Mouse (Mus musculus): ENCODE measurements around the gene Shank3.

Gene Shank3

GRCm38 (mm10) chr15:89477091-89477491 is 22.3 kb upstream of the Shank3 start, which contains the start of gene Arsa:
TSS of gene Arsa (minus strand) at chr15:89477425.
- in situ Hi-C loops (cut with MboI, MseI) = no loop called here

- in situ Hi-C loops (cut with MboI, MseI) = no loop called here
These were observed 21.6 kb upstream of the Shank3 start for GRCm38 (mm10) chr15:89477806-89478205.

GRCm38 (mm10) chr15:89478622-89479021 is 20.8 kb upstream of the Shank3 start:
- in situ Hi-C loops (cut with MboI, MseI) = no loop called here

GRCm38 (mm10) chr15:89480584-89480983 is 18.8 kb upstream of the Shank3 start:
- in situ Hi-C loops (cut with MboI, MseI) = no loop called here

- in situ Hi-C loops (cut with MboI, MseI) = no loop called here
These were observed 11.2 kb upstream of the Shank3 start for GRCm38 (mm10) chr15:89488182-89488581.

GRCm38 (mm10) chr15:89488611-89489117 is 10.8 kb upstream of the Shank3 start:
- in situ Hi-C loops (cut with MboI, MseI) = no loop called here

- in situ Hi-C loops (cut with MboI, MseI) = no loop called here
These were observed 4.5 kb upstream of the Shank3 start for GRCm38 (mm10) chr15:89494970-89495369.

GRCm38 (mm10) chr15:89496131-89496530 is 3.3 kb upstream of the Shank3 start:
- in situ Hi-C loops (cut with MboI, MseI) = no loop called here

- in situ Hi-C loops (cut with MboI, MseI) = no loop called here
These were observed 2.6 kb upstream of the Shank3 start for GRCm38 (mm10) chr15:89496841-89497240.

- in situ Hi-C loops (cut with MboI, MseI) = no loop called here
These were observed 1.9 kb upstream of the Shank3 start for GRCm38 (mm10) chr15:89497391-89498048.

- in situ Hi-C loops (cut with MboI, MseI) = no loop called here
These were observed 1.1 kb upstream of the Shank3 start for GRCm38 (mm10) chr15:89498049-89498960.

- in situ Hi-C loops (cut with MboI, MseI) = no loop called here
These were observed 379 bp downstream of the Shank3 start for GRCm38 (mm10) chr15:89499784-89500220.

- in situ Hi-C loops (cut with MboI, MseI) = no loop called here
These were observed 883 bp downstream of the Shank3 start for GRCm38 (mm10) chr15:89500221-89500791.

- in situ Hi-C loops (cut with MboI, MseI) = no loop called here
These were observed 1.9 kb downstream of the Shank3 start for GRCm38 (mm10) chr15:89501321-89501720.

GRCm38 (mm10) chr15:89504838-89505237 is 5.4 kb downstream of the Shank3 start:
- in situ Hi-C loops (cut with MboI, MseI) = no loop called here

- in situ Hi-C loops (cut with MboI, MseI) = no loop called here
These were observed 8.3 kb downstream of the Shank3 start for GRCm38 (mm10) chr15:89507751-89508150.

GRCm38 (mm10) chr15:89512679-89513078 is 13.3 kb downstream of the Shank3 start:
- in situ Hi-C loops (cut with MboI, MseI) = no loop called here

- in situ Hi-C loops (cut with MboI, MseI) = no loop called here
These were observed 22.5 kb downstream of the Shank3 start for GRCm38 (mm10) chr15:89521951-89522350.

- in situ Hi-C loops (cut with MboI, MseI) = no loop called here
These were observed 23.3 kb downstream of the Shank3 start for GRCm38 (mm10) chr15:89522566-89523282.

GRCm38 (mm10) chr15:89523283-89523832 is 23.9 kb downstream of the Shank3 start:
- in situ Hi-C loops (cut with MboI, MseI) = no loop called here

- in situ Hi-C loops (cut with MboI, MseI) = no loop called here
These were observed 24.7 kb downstream of the Shank3 start for GRCm38 (mm10) chr15:89524001-89524571.

Data from T-helper 1 cell (primary cell).